Mouse (Mus musculus) cortical plate, adult 2 months (tissue): ENCODE results near the gene Il12b. TPM values are rescaled to one million over a fixed set of nuclear protein-coding genes. Genes with fewer than 3 reads are reported as not detected.

Source experiments
- H3K27ac ChIP-seq: fragments of 200-500 bp; 2 replicates; pipeline ENCODE4 v1.5.1; 2012; ENCODE audit warnings: low read length, control low read depth, inconsistent platforms; ENCODE audit not compliant: insufficient read depth
- H3K4me1 ChIP-seq: fragments of 200-500 bp; 2 replicates; pipeline ENCODE4 v1.6.1; 2011; ENCODE audit warnings: low read length; ENCODE audit not compliant: control insufficient read depth, insufficient read depth
- H3K4me3 ChIP-seq: fragments of 200-500 bp; 2 replicates; pipeline ENCODE4 v1.5.1; 2011; ENCODE audit warnings: mild to moderate bottlenecking, low read length, control low read depth; ENCODE audit not compliant: insufficient read depth
- CTCF ChIP-seq: fragments of 200-500 bp; IDR thresholded peaks from 2 replicates; pipeline ENCODE4 v1.5.1; 2011; ENCODE audit warnings: mild to moderate bottlenecking, control low read depth, low read length; ENCODE audit not compliant: insufficient read depth; ENCODE audit errors: extremely low read depth
- POLR2A ChIP-seq: fragments of 200-500 bp; IDR thresholded peaks from 2 replicates; pipeline ENCODE4 v1.6.1; 2011; ENCODE audit warnings: mild to moderate bottlenecking, low read length, control low read depth; ENCODE audit not compliant: insufficient read depth; ENCODE audit errors: extremely low read depth
- polyA plus RNA-seq: library from polyadenylated mRNA; depleted of rRNA; stranded (reverse); fragments of >200 nt; gene quantifications from 2 replicates; pipeline ENCODE4 v1.2.3, GENCODE M21; 2012

Il12b gene
- polyA plus RNA-seq, 1 experiment: not detected

- TF ChIP-seq POLR2A (no peak), CTCF (no peak)
- H3K4me3 ChIP-seq: no peak overlapping the region
- H3K4me1 ChIP-seq: peaks cover 1% of the 10 kb centered on the region; the same call in 1 of the 2 replicates
- no peak overlapping the region for H3K27ac ChIP-seq
These were observed 6.6 kb downstream of the Il12b start for GRCm38 (mm10) chr11:44406457-44406856.

- no peak overlapping the region for H3K27ac ChIP-seq
- TF ChIP-seq POLR2A (no peak), CTCF (no peak)
- H3K4me3 ChIP-seq: no peak overlapping the region
- H3K4me1 ChIP-seq: no peaks in the 10 kb centered on the region
These were observed 8.8 kb downstream of the Il12b start for GRCm38 (mm10) chr11:44408626-44409025.

GRCm38 (mm10) chr11:44410413-44410812, 10.6 kb downstream of the Il12b start:
- H3K4me1 ChIP-seq: no peaks in the 10 kb centered on the region
- TF ChIP-seq CTCF (no peak), POLR2A (no peak)
- no peak overlapping the region for H3K27ac ChIP-seq
- H3K4me3 ChIP-seq: no peak overlapping the region

GRCm38 (mm10) chr11:44412276-44412675, 12.4 kb downstream of the Il12b start:
- TF ChIP-seq CTCF (0 out of 2 replicates have a peak, but pooled peaks have one; percentile 2), POLR2A (no peak)
- H3K4me3 ChIP-seq: no peak overlapping the region
- no peaks in the 10 kb centered on the region for H3K4me1 ChIP-seq

GRCm38 (mm10) chr11:44413371-44413770, 13.5 kb downstream of the Il12b start:
- H3K27ac ChIP-seq: no peak overlapping the region
- H3K4me1 ChIP-seq: no peaks in the 10 kb centered on the region
- H3K4me3 ChIP-seq: no peak overlapping the region
- TF ChIP-seq POLR2A: no peak
- no peak for TF ChIP-seq CTCF

More at GRCm38 (mm10) chr11:44412276-44412675, 12.4 kb downstream of the Il12b start:
- H3K27ac ChIP-seq: no peak overlapping the region

- Histone ChIP-seq H3K4me1 (no peaks in the 10 kb centered on the region), H3K4me3 (no peak overlapping the region), H3K27ac (no peak overlapping the region)
- TF ChIP-seq POLR2A: no peak
- no peak for TF ChIP-seq CTCF
These were observed 14.7 kb downstream of the Il12b start for GRCm38 (mm10) chr11:44414605-44415004.

GRCm38 (mm10) chr11:44417403-44417802, 17.5 kb downstream of the Il12b start:
- Histone ChIP-seq H3K27ac (no peak overlapping the region), H3K4me3 (no peak overlapping the region), H3K4me1 (no peaks in the 10 kb centered on the region)
- no peak for TF ChIP-seq POLR2A

- Histone ChIP-seq H3K4me3 (no peak overlapping the region), H3K27ac (no peak overlapping the region), H3K4me1 (no peaks in the 10 kb centered on the region)
- TF ChIP-seq POLR2A (no peak), CTCF (no peak)
These were observed 22.7 kb downstream of the Il12b start for GRCm38 (mm10) chr11:44422337-44423111.

- no peak overlapping the region for H3K4me3 ChIP-seq
- H3K27ac ChIP-seq: no peak overlapping the region
These were observed 23.4 kb downstream of the Il12b start for GRCm38 (mm10) chr11:44423261-44423660.

GRCm38 (mm10) chr11:44423955-44424354, 24.1 kb downstream of the Il12b start:
- Histone ChIP-seq H3K4me3 (no peak overlapping the region), H3K4me1 (no peaks in the 10 kb centered on the region), H3K27ac (no peak overlapping the region)
- TF ChIP-seq CTCF (no peak), POLR2A (no peak)

More at GRCm38 (mm10) chr11:44423261-44423660, 23.4 kb downstream of the Il12b start:
- no peaks in the 10 kb centered on the region for H3K4me1 ChIP-seq
- TF ChIP-seq POLR2A (no peak), CTCF (no peak)

GRCm38 (mm10) chr11:44425006-44425405, 25.1 kb downstream of the Il12b start:
- Histone ChIP-seq H3K4me1 (no peaks in the 10 kb centered on the region), H3K27ac (no peak overlapping the region), H3K4me3 (no peak overlapping the region)
- no peak for TF ChIP-seq CTCF
- TF ChIP-seq POLR2A: no peak
